Mouse (Mus musculus) right cerebral cortex, adult 2 months (tissue): ENCODE data around the gene Gbgt1.

Source experiments
- DNase-seq, 2 experiments: peaks; one replicate each; pipeline ENCODE4 v3.0.0; 2021 to 2022; ENCODE audit warnings: low spot score in 2 of 2

Gbgt1 gene

GRCm38 (mm10) chr2:28549157-28549556 lies 52.5 kb downstream of the Gbgt1 start:
- no peak for DNase-seq

DNA sequence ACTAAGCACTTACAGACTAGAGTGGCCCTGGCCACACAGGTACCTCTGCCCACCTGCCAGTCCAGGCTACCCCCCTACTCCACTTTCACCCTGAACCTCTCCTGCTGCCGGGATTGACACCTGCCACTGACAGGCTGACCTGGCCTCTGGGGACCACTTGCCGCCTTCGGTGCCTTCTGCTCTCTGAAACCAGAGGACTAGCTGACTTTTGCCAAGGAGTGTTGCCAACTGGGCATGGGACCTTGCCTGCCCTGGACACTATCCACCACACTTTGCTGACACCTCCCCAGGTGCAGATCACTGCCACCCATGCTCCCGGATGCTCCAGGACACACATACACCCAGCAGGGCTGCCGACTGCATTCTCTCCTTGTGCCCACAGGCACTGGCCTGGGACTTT lies 55.6 kb downstream of the Gbgt1 start:
- no peak for DNase-seq
